Mouse (Mus musculus): Measurements from ENCODE around the gene Hspb9. TPM values are rescaled to one million over a fixed set of nuclear protein-coding genes. Genes with fewer than 3 reads are reported as not detected.

Hspb9 gene
- polyA plus RNA-seq, 1 experiment from 2014 or later = 0.19 TPM

DNA sequence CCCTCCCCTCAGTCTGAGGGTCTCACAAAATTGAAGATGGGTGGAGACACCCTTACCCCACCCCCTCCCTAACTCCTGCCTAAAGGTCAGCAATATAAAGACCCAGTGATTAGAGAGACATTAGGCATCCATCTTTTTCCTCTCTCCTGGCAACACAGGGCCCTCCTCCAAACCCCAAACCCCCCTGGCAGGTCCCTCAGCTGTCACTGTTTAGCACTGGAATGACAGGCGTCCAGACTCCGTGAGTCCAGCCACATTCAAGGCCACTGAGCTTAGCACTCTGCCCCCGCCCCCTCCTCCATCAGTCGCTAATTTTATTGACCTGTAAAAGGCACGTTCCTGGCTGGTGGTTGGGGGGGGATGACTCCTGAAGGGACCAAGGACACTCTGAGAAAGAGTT lies 20.5 kb upstream of the Hspb9 start:
- Histone ChIP-seq H3K36me3 (no peaks in the 10 kb centered on the region), H3K4me3 (no peak overlapping the region), H3K9me3 (no peaks in the 10 kb centered on the region), H3K27ac (no peak overlapping the region), H3K4me1 (peaks cover 19% of the 10 kb centered on the region), H3K27me3 (ENCODE audit: insufficient read depth, poor library complexity, severe bottlenecking) (peaks cover 44% of the 10 kb centered on the region)
- no peak for DNase-seq (ENCODE audit: low spot score)
- 30% methylated on average over 5 of the region's 5 CpGs for WGBS

DNA sequence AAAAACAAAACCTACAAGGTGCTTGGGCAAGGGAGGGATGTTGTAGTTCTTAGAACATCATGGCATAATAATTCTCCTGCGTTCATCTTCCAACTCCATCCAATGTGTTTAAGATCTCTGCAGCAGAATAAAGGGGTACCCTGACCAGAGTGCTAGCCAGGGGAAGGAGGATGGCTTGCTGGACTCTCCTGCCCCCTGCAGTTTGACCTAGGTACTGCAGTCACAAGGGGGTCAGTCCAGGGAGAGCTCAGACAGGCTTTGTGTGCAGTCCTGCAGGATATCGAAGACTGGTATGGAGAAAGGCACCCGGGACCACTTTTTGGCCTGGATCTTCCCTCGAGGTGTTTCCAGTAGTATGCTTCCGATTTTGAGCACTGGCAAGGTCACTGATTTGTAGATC lies 18.7 kb upstream of the Hspb9 start:
- H3K4me1 ChIP-seq = peaks cover 19% of the 10 kb centered on the region
- H3K27me3 ChIP-seq (ENCODE audit: insufficient read depth, poor library complexity, severe bottlenecking) = peaks cover 42% of the 10 kb centered on the region
- WGBS = 39% methylated on average over 5 of the region's 5 CpGs
- no peak overlapping the region for H3K27ac ChIP-seq
- no peaks in the 10 kb centered on the region for H3K9me3 ChIP-seq
- no peak overlapping the region for H3K4me3 ChIP-seq
- DNase-seq (ENCODE audit: low spot score) = peak; percentile 86
- no peaks in the 10 kb centered on the region for H3K36me3 ChIP-seq

- WGBS = 73% methylated on average over 7 of the region's 7 CpGs
- H3K27me3 ChIP-seq (ENCODE audit: insufficient read depth, poor library complexity, severe bottlenecking) = peaks cover 19% of the 10 kb centered on the region
- H3K4me3 ChIP-seq = no peak overlapping the region
- H3K9me3 ChIP-seq = no peaks in the 10 kb centered on the region
- H3K36me3 ChIP-seq = no peaks in the 10 kb centered on the region
- no peak for DNase-seq (ENCODE audit: low spot score)
- peaks cover 20% of the 10 kb centered on the region for H3K4me1 ChIP-seq
- H3K27ac ChIP-seq = no peak overlapping the region; the same call in 1 of the 2 replicates
Observed at GRCm38 (mm10) chr11:100697921-100698320, 15.7 kb upstream of the Hspb9 start.

- H3K4me3 ChIP-seq = no peak overlapping the region
- peaks cover 16% of the 10 kb centered on the region for H3K36me3 ChIP-seq
- peaks cover 18% of the 10 kb centered on the region for H3K4me1 ChIP-seq
- 71% methylated on average over 3 of the region's 3 CpGs for WGBS
- no peak for DNase-seq (ENCODE audit: low spot score)
- H3K9me3 ChIP-seq = no peaks in the 10 kb centered on the region
- peaks cover 18% of the 10 kb centered on the region; the same call in 1 of the 2 replicates for H3K27me3 ChIP-seq (ENCODE audit: insufficient read depth, poor library complexity, severe bottlenecking)
- H3K27ac ChIP-seq = no peak overlapping the region
Observed at GRCm38 (mm10) chr11:100700710-100701109, 12.9 kb upstream of the Hspb9 start.

GRCm38 (mm10) chr11:100701301-100701700 lies 12.3 kb upstream of the Hspb9 start:
- Histone ChIP-seq H3K27ac (no peak overlapping the region), H3K9me3 (no peaks in the 10 kb centered on the region), H3K4me3 (peak overlapping the region; percentile 43), H3K36me3 (peaks cover 22% of the 10 kb centered on the region), H3K27me3 (ENCODE audit: insufficient read depth, poor library complexity, severe bottlenecking) (peaks cover 18% of the 10 kb centered on the region; the same call in 1 of the 2 replicates), H3K4me1 (peaks cover 18% of the 10 kb centered on the region)
- 5% methylated on average over 14 of the region's 14 CpGs for WGBS
- no peak for DNase-seq (ENCODE audit: low spot score)

GRCm38 (mm10) chr11:100702081-100702851 lies 11.4 kb upstream of the Hspb9 start:
- peak overlapping the region; percentile 40; the same call in 1 of the 2 replicates for H3K4me3 ChIP-seq

GRCm38 (mm10) chr11:100702906-100703305 lies 10.7 kb upstream of the Hspb9 start:
- 42% methylated on average over 7 of the region's 7 CpGs for WGBS
- Histone ChIP-seq H3K27me3 (ENCODE audit: insufficient read depth, poor library complexity, severe bottlenecking) (peaks cover 16% of the 10 kb centered on the region; the same call in 1 of the 2 replicates), H3K9me3 (no peaks in the 10 kb centered on the region), H3K27ac (no peak overlapping the region), H3K4me1 (peaks cover 18% of the 10 kb centered on the region), H3K36me3 (peaks cover 38% of the 10 kb centered on the region), H3K4me3 (peak overlapping the region; percentile 40; the same call in 1 of the 2 replicates)
- no peak for DNase-seq (ENCODE audit: low spot score)

More at GRCm38 (mm10) chr11:100702081-100702851, 11.4 kb upstream of the Hspb9 start:
- Histone ChIP-seq H3K27ac (no peak overlapping the region), H3K36me3 (peaks cover 31% of the 10 kb centered on the region), H3K9me3 (no peaks in the 10 kb centered on the region), H3K27me3 (ENCODE audit: insufficient read depth, poor library complexity, severe bottlenecking) (peaks cover 16% of the 10 kb centered on the region; the same call in 1 of the 2 replicates), H3K4me1 (peaks cover 18% of the 10 kb centered on the region)
- 36% methylated on average over 19 of the region's 19 CpGs for WGBS
- peak; percentile 86 for DNase-seq (ENCODE audit: low spot score)

- H3K9me3 ChIP-seq = no peaks in the 10 kb centered on the region
- H3K36me3 ChIP-seq = peaks cover 42% of the 10 kb centered on the region
- peaks cover 16% of the 10 kb centered on the region; the same call in 1 of the 2 replicates for H3K27me3 ChIP-seq (ENCODE audit: insufficient read depth, poor library complexity, severe bottlenecking)
- H3K4me3 ChIP-seq = no peak overlapping the region
- 65% methylated on average over 11 of the region's 11 CpGs for WGBS
- H3K4me1 ChIP-seq = peaks cover 18% of the 10 kb centered on the region
- no peak for DNase-seq (ENCODE audit: low spot score)
- H3K27ac ChIP-seq = no peak overlapping the region
Observed at GRCm38 (mm10) chr11:100703366-100703765, 10.3 kb upstream of the Hspb9 start.

GRCm38 (mm10) chr11:100703851-100704531 lies 9.7 kb upstream of the Hspb9 start, which contains the start of gene Dhx58:
Dhx58 (minus strand) TSS chr11:100704271.
- DNase-seq (ENCODE audit: low spot score) = no peak
- WGBS = 69% methylated on average over 7 of the region's 7 CpGs
- Histone ChIP-seq H3K36me3 (peaks cover 48% of the 10 kb centered on the region), H3K27me3 (ENCODE audit: insufficient read depth, poor library complexity, severe bottlenecking) (peaks cover 16% of the 10 kb centered on the region; the same call in 1 of the 2 replicates), H3K27ac (no peak within 1 kb of the TSS), H3K9me3 (no peaks in the 10 kb centered on the region), H3K4me3 (no peak within 1 kb of the TSS), H3K4me1 (peaks cover 18% of the 10 kb centered on the region)

GRCm38 (mm10) chr11:100705095-100705747 lies 8.4 kb upstream of the Hspb9 start:
- Histone ChIP-seq H3K27me3 (ENCODE audit: insufficient read depth, poor library complexity, severe bottlenecking) (peaks cover 16% of the 10 kb centered on the region; the same call in 1 of the 2 replicates), H3K4me1 (peaks cover 20% of the 10 kb centered on the region), H3K4me3 (no peak overlapping the region), H3K9me3 (no peaks in the 10 kb centered on the region), H3K27ac (no peak overlapping the region), H3K36me3 (peaks cover 60% of the 10 kb centered on the region)
- DNase-seq (ENCODE audit: low spot score) = no peak
- WGBS = 91% methylated on average over 23 of the region's 23 CpGs

DNA sequence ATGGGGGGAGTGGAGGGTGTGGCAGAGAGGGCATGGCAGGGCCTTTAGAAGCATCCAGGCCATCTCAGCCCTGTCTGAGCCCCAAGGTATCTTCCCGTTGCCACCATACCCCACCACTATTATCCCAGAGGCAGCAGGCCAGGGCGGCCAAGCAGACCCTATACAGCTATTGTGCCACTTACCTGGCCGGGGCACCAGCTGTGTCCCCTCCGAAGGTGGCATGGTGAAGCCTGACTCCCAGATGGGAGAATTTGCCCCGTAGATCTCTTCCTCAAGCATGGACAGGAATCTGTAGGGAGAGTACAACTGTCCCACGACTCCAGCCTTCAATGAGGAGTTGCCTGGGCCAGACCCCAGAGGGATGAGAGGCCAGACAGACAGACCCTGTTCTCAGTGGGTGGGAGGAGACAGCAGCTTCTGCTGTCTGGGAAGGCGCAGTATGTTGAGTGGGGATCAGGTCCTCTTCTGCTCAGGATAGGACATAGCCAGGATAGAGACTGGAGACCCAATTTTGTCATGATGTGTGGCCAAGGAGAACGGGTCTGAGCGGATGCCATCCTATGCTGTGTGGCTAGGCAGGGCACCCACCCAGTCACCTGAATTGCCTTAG lies 4.3 kb upstream of the Hspb9 start:
- Histone ChIP-seq H3K9me3 (no peaks in the 10 kb centered on the region), H3K36me3 (peaks cover 67% of the 10 kb centered on the region), H3K4me1 (peaks cover 41% of the 10 kb centered on the region), H3K27me3 (ENCODE audit: insufficient read depth, poor library complexity, severe bottlenecking) (no peaks in the 10 kb centered on the region), H3K27ac (no peak overlapping the region), H3K4me3 (no peak overlapping the region)
- 87% methylated on average over 9 of the region's 9 CpGs for WGBS
- no peak for DNase-seq (ENCODE audit: low spot score)

DNA sequence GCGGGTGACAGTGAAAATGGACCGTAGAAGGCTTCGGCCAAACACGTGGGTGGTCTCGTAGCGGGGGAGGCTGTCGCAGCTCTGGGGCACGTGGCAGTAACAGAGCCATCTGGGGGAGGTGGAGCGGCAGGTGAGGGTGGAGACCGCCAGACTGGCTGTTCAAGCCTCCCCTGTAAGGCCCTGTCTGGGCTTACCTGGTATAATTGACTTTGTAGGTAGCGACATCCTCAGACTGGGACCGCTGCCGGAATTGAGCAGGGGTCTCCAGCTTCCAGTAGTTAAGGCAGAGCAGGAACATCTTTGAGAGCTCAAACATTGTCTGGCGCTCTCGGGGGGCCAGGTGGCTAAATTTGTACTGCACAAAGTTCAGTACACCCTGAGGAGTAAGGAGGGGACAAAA lies 3.1 kb upstream of the Hspb9 start:
- Histone ChIP-seq H3K27me3 (ENCODE audit: insufficient read depth, poor library complexity, severe bottlenecking) (no peaks in the 10 kb centered on the region), H3K4me3 (no peak overlapping the region), H3K4me1 (peaks cover 45% of the 10 kb centered on the region), H3K36me3 (peaks cover 62% of the 10 kb centered on the region), H3K9me3 (no peaks in the 10 kb centered on the region), H3K27ac (no peak overlapping the region)
- WGBS = 93% methylated on average over 15 of the region's 15 CpGs
- no peak for DNase-seq (ENCODE audit: low spot score)
